Mouse (Mus musculus): ENCODE measurements at regions not wholly inside any gene's neighbourhood (a gene's known extent, or its start where the extent isn't known, plus 50 kb on each side); places are given as distances from the start of the nearest gene placed in this dataset.

DNA sequence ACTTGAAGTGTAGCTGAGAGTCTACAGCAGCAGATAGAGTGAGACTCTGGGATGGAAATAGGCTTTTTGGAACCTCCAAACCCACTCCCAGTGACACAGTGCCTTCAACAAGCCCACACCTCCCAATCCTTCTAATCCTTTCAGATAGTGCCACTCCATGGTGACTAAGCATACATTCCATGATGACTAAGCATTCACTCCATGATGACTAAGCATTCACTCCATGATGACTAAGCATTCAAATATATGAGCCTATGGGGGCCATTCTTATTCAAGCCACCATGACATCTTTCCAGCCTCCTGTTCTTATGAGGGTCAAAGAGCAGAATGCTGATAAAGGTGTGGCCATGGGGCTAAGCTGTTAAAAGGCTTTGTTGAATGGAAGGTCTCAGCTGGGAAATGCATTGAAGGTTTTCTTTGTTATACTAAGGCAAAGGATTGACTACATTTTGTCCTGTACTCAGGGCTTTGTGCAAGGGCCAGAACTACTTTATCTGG, 403.8 kb upstream of the Kcnab2 start:
- TF ChIP-seq CTCF (conservative IDR thresholded peaks at IDR 0.05; ENCODE audit: low read length), result no peak
- TF ChIP-seq NANOG (IDR thresholded peaks at IDR 0.05; ENCODE audit: borderline replicate concordance, low read length), result no peak
- TF ChIP-seq POU5F1 (IDR thresholded peaks at IDR 0.05; ENCODE audit: borderline replicate concordance, low read length), result no peak
